Mouse (Mus musculus): Measurements from ENCODE around the gene Crtap.

- peak; percentile 55 for TF ChIP-seq POLR2A (IDR thresholded peaks at IDR 0.05; ENCODE audit: insufficient read depth, low read depth, low read length)
- TF ChIP-seq CTCF (IDR thresholded peaks at IDR 0.05), result peak; percentile 55
Measured at GRCm38 (mm10) chr9:114400949-114401684, 10.6 kb upstream of the Crtap start, which contains the start of the genes Glb1 and Tmppe.
